Mouse (Mus musculus) heart, embryonic 15.5 days (tissue): ENCODE measurements around the gene Chrna1. TPM values are rescaled to one million over a fixed set of nuclear protein-coding genes. Genes with fewer than 3 reads are reported as not detected.
"Not testable (repeated sequence)": the region's sequence is repeated elsewhere in the genome, so short reads cannot be mapped to it uniquely, and the experiment has no call there.

Source experiments
- ATAC-seq: fragments of 200-750 bp; cut with Nextera tagmentation; replicated peaks from 2 replicates; pipeline ENCODE4 v1.8.0; 2017; ENCODE audit warnings: low read depth, moderate TSS enrichment; ENCODE audit not compliant: insufficient number of reproducible peaks, insufficient read depth, low FRiP score
- H3K27ac ChIP-seq: fragments of 300-500 bp; sonication (generic); 2 replicates; pipeline ENCODE4 v1.5.1; 2015; ENCODE audit warnings: mild to moderate bottlenecking, inconsistent platforms
- H3K27me3 ChIP-seq: fragments of 300-500 bp; sonication (generic); 2 replicates; pipeline ENCODE4 v1.6.1; 2015; ENCODE audit warnings: inconsistent platforms
- H3K36me3 ChIP-seq: fragments of 300-500 bp; sonication (generic); 2 replicates; pipeline ENCODE4 v1.6.1; 2015; ENCODE audit warnings: mild to moderate bottlenecking, inconsistent platforms
- H3K4me1 ChIP-seq: fragments of 300-500 bp; sonication (generic); replicated peaks from 2 replicates; pipeline ENCODE4 v1.6.1; 2015; ENCODE audit warnings: inconsistent platforms
- H3K4me2 ChIP-seq: fragments of 300-500 bp; sonication (generic); 2 replicates; pipeline ENCODE4 v1.6.1; 2015; ENCODE audit warnings: inconsistent platforms, mild to moderate bottlenecking, moderate library complexity
- H3K4me3 ChIP-seq: fragments of 300-500 bp; sonication (generic); 2 replicates; pipeline ENCODE4 v1.5.1; 2015; ENCODE audit warnings: mild to moderate bottlenecking, inconsistent platforms
- H3K9ac ChIP-seq: fragments of 300-500 bp; sonication (generic); 2 replicates; pipeline ENCODE4 v1.6.1; 2015; ENCODE audit warnings: mild to moderate bottlenecking, inconsistent platforms
- H3K9me3 ChIP-seq: fragments of 300-500 bp; sonication (generic); replicated peaks from 2 replicates; pipeline ENCODE4 v1.6.1; 2016; ENCODE audit warnings: inconsistent platforms
- WGBS: fragments of 180-500 bp; shearing (Covaris S2); methylation state at CpG from one replicate; pipeline ENCODE4 v1.1.7; 2015; ENCODE audit warnings: mixed read lengths; 5-methylcytosine and 5-hydroxymethylcytosine counted together
- polyA plus RNA-seq: library from polyadenylated mRNA; unstranded; fragments of >200 nt; fragmentation: Nextera tagmentation; extraction: Ambion mirVana; gene quantifications from 2 replicates; pipeline ENCODE4 v1.2.1, GENCODE M21; 2015

Chrna1 gene
- polyA plus RNA-seq, 1 experiment from 2014 or later = 0.09 TPM

GRCm38 (mm10) chr2:73557061-73557460, 23.1 kb downstream of the Chrna1 start:
- 94% methylated on average over 3 of the region's 3 CpGs for WGBS
- not testable (repeated sequence) for H3K27ac ChIP-seq, H3K4me2 ChIP-seq, H3K9ac ChIP-seq, H3K36me3 ChIP-seq, ATAC-seq, H3K27me3 ChIP-seq, H3K9me3 ChIP-seq, H3K4me3 ChIP-seq
- H3K4me1 ChIP-seq = peaks cover 13% of the 10 kb centered on the region

- no peaks in the 10 kb centered on the region for H3K9me3 ChIP-seq
- H3K36me3 ChIP-seq = no peaks in the 10 kb centered on the region
- H3K4me3 ChIP-seq = no peak overlapping the region
- no peaks in the 10 kb centered on the region for H3K4me1 ChIP-seq
- H3K27me3 ChIP-seq = no peaks in the 10 kb centered on the region
- no peak overlapping the region for H3K27ac ChIP-seq
- ATAC-seq = no peak
- WGBS = 76% methylated on average over 3 of the region's 3 CpGs
- no peak overlapping the region for H3K9ac ChIP-seq
- no peak overlapping the region for H3K4me2 ChIP-seq
Measured at GRCm38 (mm10) chr2:73554389-73554788, 25.7 kb downstream of the Chrna1 start.

- Histone ChIP-seq H3K4me1 (no peaks in the 10 kb centered on the region), H3K4me3 (no peak overlapping the region), H3K27ac (no peak overlapping the region), H3K9ac (no peak overlapping the region), H3K36me3 (no peaks in the 10 kb centered on the region), H3K9me3 (no peaks in the 10 kb centered on the region), H3K27me3 (no peaks in the 10 kb centered on the region), H3K4me2 (no peak overlapping the region)
- WGBS = 62% methylated on average over 3 of the region's 3 CpGs
- ATAC-seq = no peak
Measured at GRCm38 (mm10) chr2:73552926-73553325, 27.2 kb downstream of the Chrna1 start.

- 22% methylated on average over 6 of the region's 6 CpGs for WGBS
- H3K27ac ChIP-seq = no peak overlapping the region
- no peak for ATAC-seq
- H3K27me3 ChIP-seq = no peaks in the 10 kb centered on the region
- H3K4me1 ChIP-seq = no peaks in the 10 kb centered on the region
- H3K4me2 ChIP-seq = no peak overlapping the region; the same call in 1 of the 2 replicates
- no peak overlapping the region for H3K4me3 ChIP-seq
- no peak overlapping the region for H3K9ac ChIP-seq
- no peaks in the 10 kb centered on the region for H3K9me3 ChIP-seq
- no peaks in the 10 kb centered on the region for H3K36me3 ChIP-seq
Measured at GRCm38 (mm10) chr2:73550725-73551124, 29.4 kb downstream of the Chrna1 start.

- Histone ChIP-seq H3K4me1 (no peaks in the 10 kb centered on the region), H3K9ac (no peak overlapping the region), H3K9me3 (no peaks in the 10 kb centered on the region), H3K27me3 (no peaks in the 10 kb centered on the region), H3K36me3 (no peaks in the 10 kb centered on the region), H3K27ac (no peak overlapping the region), H3K4me3 (no peak overlapping the region), H3K4me2 (no peak overlapping the region)
- no peak for ATAC-seq
- WGBS = 56% methylated on average over 2 of the region's 2 CpGs
Measured at GRCm38 (mm10) chr2:73548542-73548941, 31.6 kb downstream of the Chrna1 start.

GRCm38 (mm10) chr2:73547256-73547655, 32.9 kb downstream of the Chrna1 start:
- H3K4me2 ChIP-seq = no peak overlapping the region
- H3K4me1 ChIP-seq = no peaks in the 10 kb centered on the region
- ATAC-seq = no peak
- no peak overlapping the region for H3K4me3 ChIP-seq
- no peak overlapping the region for H3K27ac ChIP-seq
- H3K9me3 ChIP-seq = no peaks in the 10 kb centered on the region
- no peak overlapping the region for H3K9ac ChIP-seq
- H3K27me3 ChIP-seq = no peaks in the 10 kb centered on the region
- no peaks in the 10 kb centered on the region for H3K36me3 ChIP-seq
- WGBS = 81% methylated on average over 4 of the region's 4 CpGs

GRCm38 (mm10) chr2:73545556-73545955, 34.6 kb downstream of the Chrna1 start:
- no peak for ATAC-seq
- 70% methylated on average over 2 of the region's 2 CpGs for WGBS

GRCm38 (mm10) chr2:73540450-73541162, 39.5 kb downstream of the Chrna1 start:
- Histone ChIP-seq H3K9ac (no peak overlapping the region), H3K27me3 (no peaks in the 10 kb centered on the region), H3K4me1 (peaks cover 10% of the 10 kb centered on the region), H3K36me3 (no peaks in the 10 kb centered on the region), H3K4me3 (peak overlapping the region; percentile 19; the same call in 1 of the 2 replicates), H3K4me2 (peak overlapping the region; percentile 35), H3K9me3 (no peaks in the 10 kb centered on the region), H3K27ac (no peak overlapping the region)
- no peak for ATAC-seq
- WGBS = 25% methylated on average over 16 of the region's 16 CpGs

More at GRCm38 (mm10) chr2:73545556-73545955, 34.6 kb downstream of the Chrna1 start:
- H3K36me3 ChIP-seq = no peaks in the 10 kb centered on the region
- H3K27ac ChIP-seq = no peak overlapping the region
- no peak overlapping the region for H3K4me3 ChIP-seq
- no peak overlapping the region for H3K9ac ChIP-seq
- no peaks in the 10 kb centered on the region for H3K27me3 ChIP-seq
- H3K9me3 ChIP-seq = no peaks in the 10 kb centered on the region
- H3K4me1 ChIP-seq = peaks cover 5% of the 10 kb centered on the region
- no peak overlapping the region for H3K4me2 ChIP-seq

GRCm38 (mm10) chr2:73539697-73540096, 40.4 kb downstream of the Chrna1 start:
- no peak overlapping the region for H3K27ac ChIP-seq
- no peak overlapping the region for H3K9ac ChIP-seq
- H3K36me3 ChIP-seq = no peaks in the 10 kb centered on the region
- H3K27me3 ChIP-seq = no peaks in the 10 kb centered on the region
- peaks cover 10% of the 10 kb centered on the region for H3K4me1 ChIP-seq
- no peaks in the 10 kb centered on the region for H3K9me3 ChIP-seq
- WGBS = 25% methylated on average over 1 of the region's 1 CpGs
- no peak overlapping the region for H3K4me3 ChIP-seq
- ATAC-seq = no peak
- no peak overlapping the region for H3K4me2 ChIP-seq

GRCm38 (mm10) chr2:73539141-73539540, 41.0 kb downstream of the Chrna1 start:
- no peaks in the 10 kb centered on the region for H3K36me3 ChIP-seq
- H3K27me3 ChIP-seq = no peaks in the 10 kb centered on the region
- no peak overlapping the region for H3K27ac ChIP-seq
- H3K9ac ChIP-seq = no peak overlapping the region
- no peaks in the 10 kb centered on the region for H3K9me3 ChIP-seq
- no peak overlapping the region for H3K4me3 ChIP-seq
- WGBS = 77% methylated on average over 3 of the region's 3 CpGs
- no peak overlapping the region for H3K4me2 ChIP-seq
- no peak for ATAC-seq
- peaks cover 10% of the 10 kb centered on the region for H3K4me1 ChIP-seq

- Histone ChIP-seq H3K4me1 (peaks cover 10% of the 10 kb centered on the region), H3K9me3 (no peaks in the 10 kb centered on the region), H3K4me3 (no peak overlapping the region), H3K36me3 (no peaks in the 10 kb centered on the region), H3K27ac (no peak overlapping the region), H3K27me3 (no peaks in the 10 kb centered on the region), H3K9ac (no peak overlapping the region), H3K4me2 (no peak overlapping the region)
- no peak for ATAC-seq
- WGBS = 62% methylated on average over 13 of the region's 13 CpGs
Measured at GRCm38 (mm10) chr2:73538590-73538989, 41.5 kb downstream of the Chrna1 start.

- H3K9me3 ChIP-seq = no peaks in the 10 kb centered on the region
- no peak overlapping the region for H3K4me3 ChIP-seq
- H3K4me2 ChIP-seq = no peak overlapping the region
- 74% methylated on average over 15 of the region's 15 CpGs for WGBS
- H3K9ac ChIP-seq = no peak overlapping the region
- H3K36me3 ChIP-seq = no peaks in the 10 kb centered on the region
- ATAC-seq = no peak
- H3K27me3 ChIP-seq = no peaks in the 10 kb centered on the region
- peaks cover 10% of the 10 kb centered on the region for H3K4me1 ChIP-seq
- no peak overlapping the region for H3K27ac ChIP-seq
Measured at GRCm38 (mm10) chr2:73536091-73536783, 43.9 kb downstream of the Chrna1 start.
